Mouse (Mus musculus) CH12.LX (cell line): ENCODE results near the gene Rho.
A peak's percentile ranks its signal among the peaks of the same experiment; 100 is the strongest.

Source experiments
- CTCF ChIP-seq, 2 experiments: IDR thresholded peaks in 1 of 2; conservative IDR thresholded peaks in 1 of 2; 2 replicates each; pipeline ENCODE4 v1.5.1; 2011 to 2012; ENCODE audit warnings: low read depth in 2 of 2, low read length in 2 of 2, improper control_type of control experiment in 1 of 2, inconsistent platforms in 1 of 2, mild to moderate bottlenecking in 1 of 2, moderate library complexity in 1 of 2
- E2F4 ChIP-seq: IDR thresholded peaks from 2 replicates; pipeline ENCODE4 v1.6.1; 2011; ENCODE audit warnings: low read depth, low read length, improper control_type of control experiment; ENCODE audit not compliant: insufficient replicate concordance
- ELF1 ChIP-seq: IDR thresholded peaks from 2 replicates; pipeline ENCODE4 v1.6.1; 2014; ENCODE audit warnings: low read depth, mild to moderate bottlenecking, inconsistent platforms, low read length, improper control_type of control experiment
- HCFC1 ChIP-seq: IDR thresholded peaks from 2 replicates; pipeline ENCODE4 v1.6.1; 2012; ENCODE audit warnings: low read depth, mild to moderate bottlenecking, inconsistent platforms, low read length, improper control_type of control experiment
- POLR2A ChIP-seq: IDR thresholded peaks from 2 replicates; pipeline ENCODE4 v1.6.1; 2011; ENCODE audit warnings: low read depth, mild to moderate bottlenecking, improper control_type of control experiment, low read length
- POLR2AphosphoS2 ChIP-seq: IDR thresholded peaks from 2 replicates; pipeline ENCODE4 v1.6.1; 2011; ENCODE audit warnings: low read depth, low read length, improper control_type of control experiment
- RCOR1 ChIP-seq: conservative IDR thresholded peaks from 2 replicates; pipeline ENCODE4 v1.6.1; 2012; ENCODE audit warnings: low read depth, mild to moderate bottlenecking, inconsistent platforms, low read length, improper control_type of control experiment

DNA sequence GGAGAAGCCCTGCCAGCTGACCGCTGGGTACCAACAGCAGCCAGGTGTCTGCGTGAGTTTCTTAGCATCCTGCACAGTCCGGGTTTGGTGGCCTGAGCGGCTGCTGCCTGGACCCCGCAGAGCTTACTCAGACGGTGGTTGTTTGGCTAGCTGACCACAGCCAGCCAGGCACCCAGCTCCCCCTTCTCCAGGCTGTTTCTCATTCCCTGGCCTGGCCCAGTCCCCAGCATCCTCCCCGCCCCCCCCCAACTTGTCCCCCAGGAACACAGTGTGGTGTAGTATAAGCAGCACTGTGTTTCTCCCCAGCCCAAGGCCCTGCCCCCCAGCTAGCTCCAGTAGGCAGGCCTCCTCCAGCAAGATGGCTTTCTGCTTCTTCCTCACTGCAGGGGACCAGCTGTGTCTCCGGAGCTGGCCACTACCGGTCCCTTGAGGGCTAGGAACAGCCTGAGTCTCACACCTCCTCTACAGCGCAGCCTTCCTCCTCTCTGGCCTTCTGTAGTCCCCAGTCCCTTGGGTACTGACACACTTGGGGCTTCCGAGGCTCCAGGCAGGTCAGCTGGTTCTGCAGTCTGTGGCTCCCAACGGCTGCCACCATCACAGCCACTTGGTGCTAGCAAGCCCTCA lies 55.0 kb downstream of the Rho start:
- TF ChIP-seq CTCF (conservative IDR thresholded peaks at IDR 0.05 in 1 of 2, IDR thresholded peaks at IDR 0.05 in 1 of 2; ENCODE audit: low read depth in 2 of 2, low read length in 2 of 2) = no peak
- no peak for TF ChIP-seq HCFC1
- TF ChIP-seq POLR2A = no peak
- no peak for TF ChIP-seq RCOR1
- TF ChIP-seq E2F4 = no peak
- TF ChIP-seq POLR2AphosphoS2 = no peak
- peak; percentile 15; the same call in 1 of the 2 replicates for TF ChIP-seq ELF1
